Mouse (Mus musculus): ENCODE results near the gene Dynll1. TPM values are rescaled to one million over a fixed set of nuclear protein-coding genes. Genes with fewer than 3 reads are reported as not detected.

Gene Dynll1
- polyA plus RNA-seq, 1 experiment from 2014 or later: 1,163 TPM

GRCm38 (mm10) chr5:115280050-115280687 lies 20.6 kb downstream of the Dynll1 start:
- WGBS: 7% methylated on average over 17 of the region's 17 CpGs
- ATAC-seq (ENCODE audit: low read depth): peak; percentile 54; the same call in 1 of the 2 replicates
- H3K27ac ChIP-seq (ENCODE audit: low read depth, low read length): peak overlapping the region; percentile 70

GRCm38 (mm10) chr5:115279226-115280049 lies 21.4 kb downstream of the Dynll1 start, which contains the start of gene Coq5:
Gene Coq5 (plus strand): TSS chr5:115279666.
- Histone ChIP-seq H3K36me3 (ENCODE audit: control insufficient read depth, insufficient read depth, low read length) (peaks cover 9% of the 10 kb centered on the region), H3K4me2 (ENCODE audit: low read depth, low read length) (peak within 1 kb of the TSS; percentile 87), H3K27me3 (ENCODE audit: control insufficient read depth, insufficient read depth, low read length) (no peaks in the 10 kb centered on the region), H3K9ac (replicated peaks; ENCODE audit: low read depth, low read length) (peak within 1 kb of the TSS; percentile 79), H3K4me3 (ENCODE audit: low read depth, low read length) (peak within 1 kb of the TSS; percentile 90), H3K27ac (ENCODE audit: low read depth, low read length) (peak within 1 kb of the TSS; percentile 70), H3K4me1 (ENCODE audit: control insufficient read depth, insufficient read depth, low read length) (peaks cover 5% of the 10 kb centered on the region), H3K9me3 (ENCODE audit: control insufficient read depth, low read length) (no peaks in the 10 kb centered on the region)
- WGBS: 4% methylated on average over 45 of the region's 45 CpGs
- peak; percentile 81 for ATAC-seq (ENCODE audit: low read depth)

More at GRCm38 (mm10) chr5:115280050-115280687, 20.6 kb downstream of the Dynll1 start:
- H3K4me1 ChIP-seq (ENCODE audit: control insufficient read depth, insufficient read depth, low read length): peaks cover 5% of the 10 kb centered on the region
- H3K4me3 ChIP-seq (ENCODE audit: low read depth, low read length): peak overlapping the region; percentile 90
- peak overlapping the region; percentile 87 for H3K4me2 ChIP-seq (ENCODE audit: low read depth, low read length)
- peak overlapping the region; percentile 79 for H3K9ac ChIP-seq (replicated peaks; ENCODE audit: low read depth, low read length)
- H3K27me3 ChIP-seq (ENCODE audit: control insufficient read depth, insufficient read depth, low read length): no peaks in the 10 kb centered on the region
- H3K9me3 ChIP-seq (ENCODE audit: control insufficient read depth, low read length): no peaks in the 10 kb centered on the region
- peaks cover 13% of the 10 kb centered on the region for H3K36me3 ChIP-seq (ENCODE audit: control insufficient read depth, insufficient read depth, low read length)

- WGBS: 66% methylated on average over 2 of the region's 2 CpGs
- ATAC-seq (ENCODE audit: low read depth): no peak
These were observed 22.0 kb downstream of the Dynll1 start for GRCm38 (mm10) chr5:115278785-115279184.

GRCm38 (mm10) chr5:115278053-115278452 lies 22.7 kb downstream of the Dynll1 start:
- Histone ChIP-seq H3K36me3 (ENCODE audit: control insufficient read depth, insufficient read depth, low read length) (no peaks in the 10 kb centered on the region), H3K9me3 (ENCODE audit: control insufficient read depth, low read length) (no peaks in the 10 kb centered on the region), H3K4me3 (ENCODE audit: low read depth, low read length) (no peak overlapping the region), H3K27me3 (ENCODE audit: control insufficient read depth, insufficient read depth, low read length) (no peaks in the 10 kb centered on the region), H3K4me1 (ENCODE audit: control insufficient read depth, insufficient read depth, low read length) (peaks cover 9% of the 10 kb centered on the region), H3K27ac (ENCODE audit: low read depth, low read length) (no peak overlapping the region), H3K4me2 (ENCODE audit: low read depth, low read length) (no peak overlapping the region), H3K9ac (replicated peaks; ENCODE audit: low read depth, low read length) (no peak overlapping the region)
- 82% methylated on average over 1 of the region's 1 CpGs for WGBS
- ATAC-seq (ENCODE audit: low read depth): no peak

More at GRCm38 (mm10) chr5:115278785-115279184, 22.0 kb downstream of the Dynll1 start:
- Histone ChIP-seq H3K27me3 (ENCODE audit: control insufficient read depth, insufficient read depth, low read length) (no peaks in the 10 kb centered on the region), H3K4me2 (ENCODE audit: low read depth, low read length) (no peak overlapping the region), H3K4me1 (ENCODE audit: control insufficient read depth, insufficient read depth, low read length) (peaks cover 5% of the 10 kb centered on the region), H3K36me3 (ENCODE audit: control insufficient read depth, insufficient read depth, low read length) (peaks cover 5% of the 10 kb centered on the region; the same call in 1 of the 2 replicates), H3K9me3 (ENCODE audit: control insufficient read depth, low read length) (no peaks in the 10 kb centered on the region), H3K27ac (ENCODE audit: low read depth, low read length) (no peak overlapping the region), H3K4me3 (ENCODE audit: low read depth, low read length) (no peak overlapping the region), H3K9ac (replicated peaks; ENCODE audit: low read depth, low read length) (no peak overlapping the region)

- no peaks in the 10 kb centered on the region for H3K36me3 ChIP-seq (ENCODE audit: control insufficient read depth, insufficient read depth, low read length)
- H3K9me3 ChIP-seq (ENCODE audit: control insufficient read depth, low read length): no peaks in the 10 kb centered on the region
- no peak overlapping the region for H3K27ac ChIP-seq (ENCODE audit: low read depth, low read length)
- ATAC-seq (ENCODE audit: low read depth): no peak
- no peak overlapping the region for H3K4me2 ChIP-seq (ENCODE audit: low read depth, low read length)
- 37% methylated on average over 14 of the region's 14 CpGs for WGBS
- H3K4me3 ChIP-seq (ENCODE audit: low read depth, low read length): no peak overlapping the region
- H3K9ac ChIP-seq (replicated peaks; ENCODE audit: low read depth, low read length): no peak overlapping the region
- H3K27me3 ChIP-seq (ENCODE audit: control insufficient read depth, insufficient read depth, low read length): peaks cover 3% of the 10 kb centered on the region; the same call in 1 of the 2 replicates
- peaks cover 16% of the 10 kb centered on the region for H3K4me1 ChIP-seq (ENCODE audit: control insufficient read depth, insufficient read depth, low read length)
These were observed 24.8 kb downstream of the Dynll1 start for GRCm38 (mm10) chr5:115275998-115276397.

GRCm38 (mm10) chr5:115274771-115275170 lies 26.0 kb downstream of the Dynll1 start:
- Histone ChIP-seq H3K4me2 (ENCODE audit: low read depth, low read length) (no peak overlapping the region), H3K9me3 (ENCODE audit: control insufficient read depth, low read length) (no peaks in the 10 kb centered on the region), H3K4me3 (ENCODE audit: low read depth, low read length) (no peak overlapping the region), H3K27me3 (ENCODE audit: control insufficient read depth, insufficient read depth, low read length) (peaks cover 3% of the 10 kb centered on the region; the same call in 1 of the 2 replicates), H3K9ac (replicated peaks; ENCODE audit: low read depth, low read length) (no peak overlapping the region), H3K36me3 (ENCODE audit: control insufficient read depth, insufficient read depth, low read length) (no peaks in the 10 kb centered on the region), H3K27ac (ENCODE audit: low read depth, low read length) (no peak overlapping the region), H3K4me1 (ENCODE audit: control insufficient read depth, insufficient read depth, low read length) (peaks cover 21% of the 10 kb centered on the region)
- ATAC-seq (ENCODE audit: low read depth): no peak
- 93% methylated on average over 1 of the region's 1 CpGs for WGBS

- 84% methylated on average over 1 of the region's 1 CpGs for WGBS
- Histone ChIP-seq H3K9ac (replicated peaks; ENCODE audit: low read depth, low read length) (no peak overlapping the region), H3K4me3 (ENCODE audit: low read depth, low read length) (no peak overlapping the region), H3K27ac (ENCODE audit: low read depth, low read length) (no peak overlapping the region), H3K4me2 (ENCODE audit: low read depth, low read length) (no peak overlapping the region), H3K9me3 (ENCODE audit: control insufficient read depth, low read length) (no peaks in the 10 kb centered on the region), H3K27me3 (ENCODE audit: control insufficient read depth, insufficient read depth, low read length) (peaks cover 3% of the 10 kb centered on the region; the same call in 1 of the 2 replicates), H3K36me3 (ENCODE audit: control insufficient read depth, insufficient read depth, low read length) (no peaks in the 10 kb centered on the region), H3K4me1 (ENCODE audit: control insufficient read depth, insufficient read depth, low read length) (peaks cover 24% of the 10 kb centered on the region)
- no peak for ATAC-seq (ENCODE audit: low read depth)
These were observed 26.4 kb downstream of the Dynll1 start for GRCm38 (mm10) chr5:115274353-115274752.

GRCm38 (mm10) chr5:115273549-115274135 lies 27.2 kb downstream of the Dynll1 start:
- Histone ChIP-seq H3K4me1 (ENCODE audit: control insufficient read depth, insufficient read depth, low read length) (peaks cover 29% of the 10 kb centered on the region), H3K4me2 (ENCODE audit: low read depth, low read length) (peak overlapping the region; percentile 54; the same call in 1 of the 2 replicates), H3K4me3 (ENCODE audit: low read depth, low read length) (peak overlapping the region; percentile 99; the same call in 1 of the 2 replicates), H3K9ac (replicated peaks; ENCODE audit: low read depth, low read length) (peak overlapping the region; percentile 96; the same call in 1 of the 2 replicates), H3K9me3 (ENCODE audit: control insufficient read depth, low read length) (no peaks in the 10 kb centered on the region), H3K27me3 (ENCODE audit: control insufficient read depth, insufficient read depth, low read length) (peaks cover 3% of the 10 kb centered on the region; the same call in 1 of the 2 replicates), H3K27ac (ENCODE audit: low read depth, low read length) (no peak overlapping the region; the same call in 1 of the 2 replicates), H3K36me3 (ENCODE audit: control insufficient read depth, insufficient read depth, low read length) (no peaks in the 10 kb centered on the region)
- ATAC-seq (ENCODE audit: low read depth): peak; percentile 9; the same call in 1 of the 2 replicates
- 78% methylated on average over 6 of the region's 6 CpGs for WGBS

Measured in neural tube, embryonic 14.5 days (tissue).